Mouse (Mus musculus): ENCODE data around the gene Asap3. TPM values are rescaled to one million over a fixed set of nuclear protein-coding genes. Genes with fewer than 3 reads are reported as not detected.

Asap3 gene
- polyA plus RNA-seq, 1 experiment from 2014 or later, result 8.9 TPM

DNA sequence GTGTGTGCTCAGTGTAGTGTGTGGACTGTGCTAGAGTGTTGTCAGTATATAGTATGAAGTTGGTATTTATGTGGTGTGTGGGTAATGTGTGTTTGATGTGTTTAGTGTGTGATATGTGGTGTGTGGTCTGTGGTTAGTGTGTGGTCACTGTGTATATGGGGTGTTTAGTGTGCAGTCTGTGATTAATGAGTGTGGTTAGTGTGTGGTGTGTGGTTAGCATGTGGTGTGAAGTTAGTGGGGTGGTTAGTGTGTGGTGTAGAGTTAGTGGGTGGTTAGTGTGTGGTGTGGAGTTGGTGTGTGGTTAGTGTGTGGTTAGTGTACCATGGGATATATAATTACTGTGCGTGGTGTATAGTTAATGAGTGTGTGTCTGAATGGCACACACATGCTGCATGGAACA, 62.7 kb downstream of the Asap3 start:
- no peak overlapping the region for H3K27ac ChIP-seq (replicated peaks)
- no peak overlapping the region for H3K4me3 ChIP-seq
- no peak for ATAC-seq (ENCODE audit: low FRiP score, low read depth)
- H3K27me3 ChIP-seq, result no peaks in the 10 kb centered on the region
- H3K4me2 ChIP-seq (replicated peaks), result no peak overlapping the region
- no peaks in the 10 kb centered on the region for H3K36me3 ChIP-seq
- no peak overlapping the region for H3K9ac ChIP-seq (replicated peaks)
- H3K4me1 ChIP-seq, result no peaks in the 10 kb centered on the region
- peaks cover 14% of the 10 kb centered on the region for H3K9me3 ChIP-seq
- 89% methylated on average over 1 of the region's 1 CpGs for WGBS

DNA sequence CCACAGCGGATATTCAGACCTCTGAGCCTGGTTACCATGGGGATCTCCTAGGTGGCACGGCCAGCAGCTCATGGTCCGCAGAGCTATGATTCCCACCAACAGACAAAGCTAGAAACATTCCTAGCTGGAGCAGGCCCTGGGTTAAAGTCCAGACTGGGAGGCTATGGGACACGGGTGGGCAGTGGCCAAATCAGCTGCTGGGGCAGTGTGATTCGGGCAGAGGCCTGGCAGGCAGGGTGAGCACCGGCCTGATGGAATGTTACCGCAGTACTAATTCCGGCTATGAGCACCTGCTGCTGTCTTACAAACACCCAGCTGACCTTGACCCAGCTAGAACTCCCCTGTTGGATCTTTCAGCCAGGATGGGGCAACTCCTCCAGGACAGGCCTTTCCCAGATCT, 64.5 kb downstream of the Asap3 start:
- Histone ChIP-seq H3K27ac (replicated peaks) (no peak overlapping the region), H3K4me2 (replicated peaks) (no peak overlapping the region), H3K27me3 (no peaks in the 10 kb centered on the region), H3K9ac (replicated peaks) (no peak overlapping the region), H3K4me3 (no peak overlapping the region), H3K9me3 (peaks cover 14% of the 10 kb centered on the region), H3K36me3 (no peaks in the 10 kb centered on the region), H3K4me1 (no peaks in the 10 kb centered on the region)
- no peak for ATAC-seq (ENCODE audit: low FRiP score, low read depth)
- WGBS, result 89% methylated on average over 8 of the region's 8 CpGs

- no peaks in the 10 kb centered on the region; the same call in 1 of the 2 replicates for H3K27me3 ChIP-seq
- ATAC-seq (ENCODE audit: low FRiP score, low read depth), result no peak
- H3K4me3 ChIP-seq, result no peak overlapping the region
- H3K9me3 ChIP-seq, result no peaks in the 10 kb centered on the region
- H3K4me1 ChIP-seq, result peaks cover 32% of the 10 kb centered on the region
- 80% methylated on average over 8 of the region's 8 CpGs for WGBS
- no peak overlapping the region for H3K9ac ChIP-seq (replicated peaks)
- H3K4me2 ChIP-seq (replicated peaks), result no peak overlapping the region
- H3K27ac ChIP-seq (replicated peaks), result no peak overlapping the region
- no peaks in the 10 kb centered on the region for H3K36me3 ChIP-seq
Observed at GRCm38 (mm10) chr4:136281097-136281496, 74.9 kb downstream of the Asap3 start.

DNA sequence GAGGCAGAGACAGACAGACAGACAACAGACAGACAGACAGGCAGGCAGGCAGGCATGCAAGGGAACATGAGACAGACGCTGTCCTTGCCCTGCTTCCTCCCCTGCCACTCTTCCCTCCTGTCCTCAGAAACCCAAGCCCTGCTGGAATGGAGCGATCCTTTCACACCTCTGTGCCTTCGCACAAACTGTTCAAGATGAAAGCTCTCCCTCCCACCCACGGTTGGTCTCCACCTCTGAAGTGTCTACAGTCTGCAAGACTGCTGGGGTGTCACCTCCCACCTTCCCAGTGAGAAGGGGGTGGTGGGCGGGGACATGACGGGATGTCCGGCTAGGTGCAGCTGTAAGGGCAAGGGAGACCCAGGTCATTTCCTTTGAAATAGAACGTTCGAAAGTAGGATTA, 75.4 kb downstream of the Asap3 start:
- H3K36me3 ChIP-seq, result no peaks in the 10 kb centered on the region
- WGBS, result 55% methylated on average over 9 of the region's 9 CpGs

GRCm38 (mm10) chr4:136282621-136283480, 76.7 kb downstream of the Asap3 start:
- peaks cover 44% of the 10 kb centered on the region for H3K4me1 ChIP-seq
- no peak for ATAC-seq (ENCODE audit: low FRiP score, low read depth)
- H3K9me3 ChIP-seq, result 0 out of 2 replicates have a peak, but pooled peaks cover under 1% of the 10 kb centered on the region
- no peaks in the 10 kb centered on the region; the same call in 1 of the 2 replicates for H3K27me3 ChIP-seq
- WGBS, result 8% methylated on average over 10 of the region's 10 CpGs
- H3K36me3 ChIP-seq, result peaks cover 6% of the 10 kb centered on the region
- peak overlapping the region; percentile 90 for H3K27ac ChIP-seq (replicated peaks)
- H3K4me3 ChIP-seq, result no peak overlapping the region
- H3K4me2 ChIP-seq (replicated peaks), result peak overlapping the region; percentile 34
- H3K9ac ChIP-seq (replicated peaks), result 0 out of 2 replicates have a peak overlapping the region, but pooled peaks have one; percentile 17

More for the DNA sequence above, 75.4 kb downstream of the Asap3 start:
- no peaks in the 10 kb centered on the region; the same call in 1 of the 2 replicates for H3K27me3 ChIP-seq
- no peak overlapping the region for H3K4me2 ChIP-seq (replicated peaks)
- H3K9me3 ChIP-seq, result no peaks in the 10 kb centered on the region
- H3K4me1 ChIP-seq, result peaks cover 35% of the 10 kb centered on the region
- H3K9ac ChIP-seq (replicated peaks), result no peak overlapping the region
- no peak overlapping the region for H3K4me3 ChIP-seq
- ATAC-seq (ENCODE audit: low FRiP score, low read depth), result no peak
- H3K27ac ChIP-seq (replicated peaks), result no peak overlapping the region

GRCm38 (mm10) chr4:136283783-136284182, 77.6 kb downstream of the Asap3 start:
- peaks cover 5% of the 10 kb centered on the region for H3K27me3 ChIP-seq
- peaks cover 8% of the 10 kb centered on the region; the same call in 1 of the 2 replicates for H3K9me3 ChIP-seq
- H3K9ac ChIP-seq (replicated peaks), result no peak overlapping the region
- no peak overlapping the region for H3K4me3 ChIP-seq
- H3K36me3 ChIP-seq, result peaks cover 15% of the 10 kb centered on the region
- H3K4me2 ChIP-seq (replicated peaks), result peak overlapping the region; percentile 34; the same call in 1 of the 2 replicates
- peaks cover 44% of the 10 kb centered on the region for H3K4me1 ChIP-seq
- WGBS, result 16% methylated on average over 2 of the region's 2 CpGs
- H3K27ac ChIP-seq (replicated peaks), result peak overlapping the region; percentile 90
- no peak for ATAC-seq (ENCODE audit: low FRiP score, low read depth)

- H3K4me1 ChIP-seq, result peaks cover 44% of the 10 kb centered on the region
- H3K9ac ChIP-seq (replicated peaks), result peak within 1 kb of the TSS; percentile 53
- H3K9me3 ChIP-seq, result peaks cover 10% of the 10 kb centered on the region; the same call in 1 of the 2 replicates
- H3K4me2 ChIP-seq (replicated peaks), result peak within 1 kb of the TSS; percentile 71
- H3K27me3 ChIP-seq, result peaks cover 11% of the 10 kb centered on the region
- ATAC-seq (ENCODE audit: low FRiP score, low read depth), result no peak
- H3K27ac ChIP-seq (replicated peaks), result peak within 1 kb of the TSS; percentile 90
- 31% methylated on average over 5 of the region's 5 CpGs for WGBS
- H3K4me3 ChIP-seq, result peak within 1 kb of the TSS; percentile 68
- peaks cover 20% of the 10 kb centered on the region for H3K36me3 ChIP-seq
Observed at GRCm38 (mm10) chr4:136284455-136284854, 78.3 kb downstream of the Asap3 start, which contains the start of gene Zfp46. Gene Zfp46 (plus strand): TSS chr4:136284683.

DNA sequence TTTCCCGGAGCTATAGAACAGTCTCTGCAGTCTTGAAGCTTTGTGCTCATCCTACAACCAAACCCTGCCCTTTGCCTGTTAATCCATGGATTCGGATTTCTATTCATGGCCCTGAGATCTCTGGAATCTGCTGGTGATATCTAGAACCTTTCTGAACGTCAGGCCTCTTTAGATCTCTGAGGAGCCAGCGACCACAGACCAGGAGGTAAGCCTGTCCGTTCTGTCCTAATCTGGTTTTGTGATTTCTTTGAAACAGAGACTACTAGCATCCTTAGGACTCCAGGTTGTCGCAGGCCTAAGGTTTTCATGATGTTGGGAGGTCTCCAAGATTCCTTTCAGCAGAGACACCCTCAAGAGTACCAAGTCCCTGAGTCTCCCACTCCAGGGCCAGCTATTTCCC, 78.7 kb downstream of the Asap3 start:
- H3K27ac ChIP-seq (replicated peaks), result peak overlapping the region; percentile 90
- H3K9ac ChIP-seq (replicated peaks), result peak overlapping the region; percentile 53
- peaks cover 47% of the 10 kb centered on the region for H3K4me1 ChIP-seq
- H3K4me3 ChIP-seq, result peak overlapping the region; percentile 68
- 31% methylated on average over 6 of the region's 6 CpGs for WGBS
- peak overlapping the region; percentile 71 for H3K4me2 ChIP-seq (replicated peaks)
- H3K9me3 ChIP-seq, result peaks cover 10% of the 10 kb centered on the region; the same call in 1 of the 2 replicates
- peaks cover 20% of the 10 kb centered on the region for H3K36me3 ChIP-seq
- no peak for ATAC-seq (ENCODE audit: low FRiP score, low read depth)
- peaks cover 16% of the 10 kb centered on the region for H3K27me3 ChIP-seq

DNA sequence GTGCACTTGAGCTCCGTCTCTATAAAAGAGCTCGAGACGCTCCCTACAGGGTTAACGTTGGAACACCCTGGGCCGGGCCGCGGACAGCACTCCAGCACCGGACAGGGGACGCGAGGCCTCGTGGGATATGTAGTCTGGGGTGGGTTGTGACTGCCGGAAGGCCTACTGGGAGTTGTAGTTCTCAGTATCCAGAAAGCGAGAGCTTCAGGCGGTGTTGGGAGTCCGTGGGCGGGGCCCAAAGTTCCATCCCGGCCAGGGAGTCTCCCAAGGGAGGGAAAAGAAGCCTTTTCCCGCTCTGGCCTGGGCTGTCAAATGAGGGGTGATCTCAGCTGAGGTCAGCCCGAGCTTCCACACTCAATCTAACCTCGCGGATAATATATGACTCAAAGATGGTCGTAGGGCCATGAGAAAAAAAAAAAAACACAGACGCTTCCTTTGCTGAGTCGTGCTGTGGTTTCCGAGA, 79.2 kb downstream of the Asap3 start:
- H3K4me3 ChIP-seq, result peak overlapping the region; percentile 68
- ATAC-seq (ENCODE audit: low FRiP score, low read depth), result peak; percentile 93
- peaks cover 21% of the 10 kb centered on the region for H3K27me3 ChIP-seq
- peak overlapping the region; percentile 90 for H3K27ac ChIP-seq (replicated peaks)
- peaks cover 10% of the 10 kb centered on the region; the same call in 1 of the 2 replicates for H3K9me3 ChIP-seq
- WGBS, result under 1% methylated on average over 25 of the region's 25 CpGs
- H3K4me2 ChIP-seq (replicated peaks), result peak overlapping the region; percentile 71
- peaks cover 24% of the 10 kb centered on the region for H3K36me3 ChIP-seq
- H3K4me1 ChIP-seq, result peaks cover 52% of the 10 kb centered on the region
- peak overlapping the region; percentile 53 for H3K9ac ChIP-seq (replicated peaks)

GRCm38 (mm10) chr4:136285811-136286371, 79.7 kb downstream of the Asap3 start:
- H3K9me3 ChIP-seq, result peaks cover 10% of the 10 kb centered on the region; the same call in 1 of the 2 replicates
- H3K36me3 ChIP-seq, result peaks cover 30% of the 10 kb centered on the region
- H3K4me1 ChIP-seq, result peaks cover 56% of the 10 kb centered on the region
- H3K9ac ChIP-seq (replicated peaks), result peak overlapping the region; percentile 73
- under 1% methylated on average over 29 of the region's 29 CpGs for WGBS
- H3K27me3 ChIP-seq, result peaks cover 26% of the 10 kb centered on the region
- peak overlapping the region; percentile 68 for H3K4me3 ChIP-seq
- H3K27ac ChIP-seq (replicated peaks), result peak overlapping the region; percentile 90
- H3K4me2 ChIP-seq (replicated peaks), result peak overlapping the region; percentile 71
- peak; percentile 86 for ATAC-seq (ENCODE audit: low FRiP score, low read depth)

DNA sequence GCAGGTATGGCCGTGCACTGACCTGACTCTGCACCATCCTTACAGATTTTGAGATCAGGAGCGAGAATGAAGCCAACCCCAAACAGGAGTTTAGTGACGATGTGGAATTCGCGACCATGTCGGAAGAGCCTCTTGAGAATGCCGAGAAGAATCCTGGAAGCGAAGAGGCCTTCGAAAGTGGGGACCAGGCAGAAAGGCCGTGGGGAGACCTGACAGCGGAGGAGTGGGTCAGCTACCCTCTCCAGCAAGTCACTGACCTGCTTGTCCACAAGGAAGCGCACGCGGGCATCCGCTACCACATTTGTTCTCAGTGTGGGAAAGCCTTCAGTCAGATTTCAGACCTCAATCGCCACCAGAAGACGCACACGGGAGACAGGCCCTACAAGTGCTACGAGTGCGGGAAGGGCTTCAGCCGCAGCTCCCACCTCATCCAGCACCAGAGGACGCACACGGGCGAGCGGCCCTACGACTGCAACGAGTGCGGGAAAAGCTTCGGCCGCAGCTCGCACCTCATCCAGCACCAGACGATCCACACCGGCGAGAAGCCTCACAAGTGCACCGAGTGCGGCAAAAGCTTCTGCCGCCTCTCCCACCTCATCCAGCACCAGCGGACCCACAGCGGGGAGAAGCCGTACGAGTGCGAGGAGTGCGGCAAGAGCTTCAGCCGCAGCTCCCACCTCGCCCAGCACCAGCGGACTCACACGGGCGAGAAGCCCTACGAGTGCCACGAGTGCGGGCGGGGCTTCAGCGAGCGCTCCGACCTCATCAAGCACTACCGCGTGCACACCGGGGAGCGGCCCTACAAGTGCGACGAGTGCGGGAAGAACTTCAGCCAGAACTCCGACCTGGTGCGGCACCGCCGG, 84.0 kb downstream of the Asap3 start:
- H3K9me3 ChIP-seq, result peaks cover 10% of the 10 kb centered on the region; the same call in 1 of the 2 replicates
- H3K4me2 ChIP-seq (replicated peaks), result peak overlapping the region; percentile 37
- H3K27ac ChIP-seq (replicated peaks), result no peak overlapping the region
- 24% methylated on average over 66 of the region's 66 CpGs for WGBS
- peak overlapping the region; percentile 44; the same call in 1 of the 2 replicates for H3K9ac ChIP-seq (replicated peaks)
- H3K4me3 ChIP-seq, result peak overlapping the region; percentile 20
- H3K4me1 ChIP-seq, result peaks cover 32% of the 10 kb centered on the region
- H3K27me3 ChIP-seq, result peaks cover 26% of the 10 kb centered on the region
- H3K36me3 ChIP-seq, result peaks cover 67% of the 10 kb centered on the region
- ATAC-seq (ENCODE audit: low FRiP score, low read depth), result no peak

Data from midbrain, embryonic 12.5 days (tissue).